Mouse (Mus musculus) midbrain, postnatal 0 days (tissue): ENCODE measurements around the gene Zmiz1. TPM values are rescaled to one million over a fixed set of nuclear protein-coding genes. Genes with fewer than 3 reads are reported as not detected.

Source experiments
- ATAC-seq: fragments of 200-750 bp; cut with Nextera tagmentation; 2 replicates; pipeline ENCODE4 v1.8.0; 2017; ENCODE audit warnings: moderate number of reproducible peaks, mild to moderate bottlenecking, moderate TSS enrichment, moderate library complexity; ENCODE audit not compliant: low FRiP score
- DNase-seq: peaks from one replicate; pipeline ENCODE4 v3.0.0-alpha.2; 2015; ENCODE audit warnings: low spot score
- H3K27ac ChIP-seq: fragments of 300-500 bp; sonication (generic); 2 replicates; pipeline ENCODE4 v1.5.1; 2014; ENCODE audit warnings: low read depth, mild to moderate bottlenecking, low read length, mixed read lengths
- H3K27me3 ChIP-seq: fragments of 300-500 bp; sonication (generic); 2 replicates; pipeline ENCODE4 v1.6.1; 2014; ENCODE audit warnings: low read length, control low read depth, mixed read lengths; ENCODE audit not compliant: insufficient read depth
- H3K36me3 ChIP-seq: fragments of 300-500 bp; sonication (generic); 2 replicates; pipeline ENCODE4 v1.6.1; 2014; ENCODE audit warnings: low read length, control low read depth, mixed read lengths; ENCODE audit not compliant: insufficient read depth
- H3K4me1 ChIP-seq: fragments of 300-500 bp; sonication (generic); 2 replicates; pipeline ENCODE4 v1.6.1; 2014; ENCODE audit warnings: mild to moderate bottlenecking, control low read depth, antibody characterized with exemption, low read length, mixed read lengths; ENCODE audit not compliant: insufficient read depth
- H3K4me2 ChIP-seq: fragments of 300-500 bp; sonication (generic); 2 replicates; pipeline ENCODE4 v1.6.1; 2014; ENCODE audit warnings: low read depth, mild to moderate bottlenecking, low read length, mixed read lengths; ENCODE audit not compliant: poor library complexity, severe bottlenecking
- H3K4me3 ChIP-seq: fragments of 300-500 bp; sonication (generic); 2 replicates; pipeline ENCODE4 v1.5.1; 2014; ENCODE audit warnings: low read depth, mild to moderate bottlenecking, low read length, moderate library complexity
- H3K9ac ChIP-seq: fragments of 300-500 bp; sonication (generic); replicated peaks from 2 replicates; pipeline ENCODE4 v1.6.1; 2014; ENCODE audit warnings: mild to moderate bottlenecking, low read length, moderate library complexity, mixed read lengths; ENCODE audit not compliant: poor library complexity, severe bottlenecking
- H3K9me3 ChIP-seq: fragments of 300-500 bp; sonication (generic); 2 replicates; pipeline ENCODE4 v1.6.1; 2016; ENCODE audit warnings: low read length, control low read depth
- CTCF ChIP-seq: IDR thresholded peaks from 2 replicates; pipeline ENCODE4 v1.5.1; 2016; ENCODE audit warnings: antibody characterized with exemption, mild to moderate bottlenecking
- WGBS: fragments of 180-500 bp; shearing (Covaris S2); extraction: QIAGEN DNeasy Blood & Tissue Kit; methylation state at CpG from one replicate; pipeline ENCODE4 v1.1.7; 2014; 5-methylcytosine and 5-hydroxymethylcytosine counted together
- polyA plus RNA-seq: library from polyadenylated mRNA; unstranded; fragments of >200 nt; fragmentation: Nextera tagmentation; extraction: Ambion mirVana; gene quantifications from 2 replicates; pipeline ENCODE4 v1.2.1, GENCODE M21; 2015
- total RNA-seq: library from RNA; depleted of rRNA; stranded (reverse); fragments of >200 nt; gene quantifications from 2 replicates; pipeline ENCODE4 v1.2.3, GENCODE M21; 2014

Gene Zmiz1
- total and polyA plus RNA-seq, 2 experiments from 2014 or later: 51.7 to 130 TPM

- Histone ChIP-seq H3K27me3 (no peaks in the 10 kb centered on the region), H3K27ac (peak overlapping the region; percentile 96), H3K36me3 (no peaks in the 10 kb centered on the region), H3K4me2 (peak overlapping the region; percentile 87), H3K9ac (peak overlapping the region; percentile 87), H3K4me3 (peak overlapping the region; percentile 77), H3K9me3 (no peaks in the 10 kb centered on the region), H3K4me1 (peaks cover 34% of the 10 kb centered on the region)
- 5% methylated on average over 12 of the region's 12 CpGs for WGBS
- DNase-seq (no peak), ATAC-seq (no peak)
- TF ChIP-seq CTCF: no peak
Measured at GRCm38 (mm10) chr14:25461676-25462385, 2.8 kb downstream of the Zmiz1 start.

GRCm38 (mm10) chr14:25462975-25463374 is 4.0 kb downstream of the Zmiz1 start:
- no peak for TF ChIP-seq CTCF
- Histone ChIP-seq H3K4me3 (no peak overlapping the region), H3K9me3 (no peaks in the 10 kb centered on the region), H3K27me3 (no peaks in the 10 kb centered on the region), H3K27ac (no peak overlapping the region), H3K4me2 (peak overlapping the region; percentile 18), H3K4me1 (peaks cover 40% of the 10 kb centered on the region), H3K9ac (no peak overlapping the region), H3K36me3 (no peaks in the 10 kb centered on the region)
- DNase-seq: no peak
- 8% methylated on average over 1 of the region's 1 CpGs for WGBS
- no peak for ATAC-seq

GRCm38 (mm10) chr14:25463919-25464318 is 4.9 kb downstream of the Zmiz1 start:
- H3K9me3 ChIP-seq: no peaks in the 10 kb centered on the region
- 24% methylated on average over 9 of the region's 9 CpGs for WGBS
- no peak overlapping the region for H3K4me3 ChIP-seq
- no peak for TF ChIP-seq CTCF
- ATAC-seq: no peak
- no peak overlapping the region for H3K9ac ChIP-seq
- peak overlapping the region; percentile 21; the same call in 1 of the 2 replicates for H3K4me2 ChIP-seq
- no peak for DNase-seq
- no peaks in the 10 kb centered on the region for H3K36me3 ChIP-seq
- no peaks in the 10 kb centered on the region for H3K27me3 ChIP-seq
- H3K4me1 ChIP-seq: peaks cover 40% of the 10 kb centered on the region
- H3K27ac ChIP-seq: no peak overlapping the region

DNA sequence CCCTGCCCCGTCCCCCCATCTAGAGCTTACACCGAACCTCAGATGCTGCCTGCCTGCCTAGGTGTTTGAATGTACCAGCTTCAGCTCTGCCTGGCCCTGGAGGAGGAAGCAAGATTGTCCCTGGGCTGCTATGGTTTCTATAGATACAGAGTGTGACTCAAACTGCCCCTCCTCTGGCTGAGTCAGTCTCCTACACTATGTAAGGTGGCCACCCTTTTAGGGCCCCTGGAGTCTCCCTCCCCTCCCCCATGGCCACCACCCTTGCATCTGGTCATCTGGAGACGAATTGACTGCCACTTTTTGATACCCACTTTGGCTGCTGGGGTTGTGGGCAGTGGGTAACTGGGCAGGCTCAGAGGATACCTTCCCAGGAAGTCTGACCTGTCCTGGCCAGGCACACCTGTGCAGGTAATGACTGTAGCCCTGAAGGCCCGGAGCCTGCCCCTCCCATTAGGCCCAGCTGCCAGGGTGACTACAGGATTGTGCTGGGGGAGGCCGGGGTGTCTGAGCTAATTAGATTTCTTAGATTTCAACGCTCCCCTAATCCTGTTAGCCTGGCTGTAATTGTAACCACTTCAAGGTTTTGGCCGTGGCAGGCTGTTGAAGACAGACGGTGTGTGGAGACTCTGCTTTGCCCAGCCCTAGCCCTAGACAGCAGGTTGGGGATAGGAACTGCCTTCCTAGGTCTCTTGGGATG is 5.8 kb downstream of the Zmiz1 start:
- Histone ChIP-seq H3K27ac (no peak overlapping the region), H3K27me3 (no peaks in the 10 kb centered on the region), H3K4me1 (peaks cover 42% of the 10 kb centered on the region), H3K36me3 (no peaks in the 10 kb centered on the region), H3K4me3 (no peak overlapping the region), H3K9me3 (no peaks in the 10 kb centered on the region), H3K9ac (peak overlapping the region; percentile 39; the same call in 1 of the 2 replicates), H3K4me2 (peak overlapping the region; percentile 21; the same call in 1 of the 2 replicates)
- 26% methylated on average over 8 of the region's 8 CpGs for WGBS
- ATAC-seq (no peak), DNase-seq (peak; percentile 41)
- no peak for TF ChIP-seq CTCF

- Histone ChIP-seq H3K4me3 (no peak overlapping the region), H3K36me3 (no peaks in the 10 kb centered on the region), H3K4me1 (peaks cover 44% of the 10 kb centered on the region), H3K9me3 (no peaks in the 10 kb centered on the region), H3K9ac (no peak overlapping the region), H3K27me3 (no peaks in the 10 kb centered on the region), H3K27ac (no peak overlapping the region), H3K4me2 (no peak overlapping the region)
- no peak for DNase-seq
- no peak for ATAC-seq
- TF ChIP-seq CTCF: no peak
- 54% methylated on average over 4 of the region's 4 CpGs for WGBS
Measured at GRCm38 (mm10) chr14:25466361-25466760, 7.4 kb downstream of the Zmiz1 start.
